Mouse (Mus musculus) myocyte (in vitro differentiated cells): ENCODE data around the gene Serinc5. TPM values are rescaled to one million over a fixed set of nuclear protein-coding genes. Genes with fewer than 3 reads are reported as not detected.
"Not testable (repeated sequence)": the region's sequence is repeated elsewhere in the genome, so short reads cannot be mapped to it uniquely, and the experiment has no call there.

Experiments used
- H3K27me3 ChIP-seq: one replicate; pipeline ENCODE4 v1.6.1; 2011; ENCODE audit not compliant: control insufficient read depth, insufficient read depth, insufficient read length
- H3K36me3 ChIP-seq: one replicate; pipeline ENCODE4 v1.6.1; 2011; ENCODE audit not compliant: control insufficient read depth, insufficient read depth
- H3K4me2 ChIP-seq: one replicate; pipeline ENCODE4 v1.6.1; 2011; ENCODE audit warnings: low read depth, control low read depth
- H3K4me3 ChIP-seq: one replicate; pipeline ENCODE4 v1.5.1; 2011; ENCODE audit warnings: mild to moderate bottlenecking, control low read depth, moderate library complexity
- H3K79me2 ChIP-seq: one replicate; pipeline ENCODE4 v1.6.1; 2011; ENCODE audit not compliant: control insufficient read depth, insufficient read depth
- H3ac ChIP-seq: one replicate; pipeline ENCODE4 v1.6.1; 2011; ENCODE audit not compliant: control insufficient read depth, insufficient read length
- CEBPB ChIP-seq: IDR thresholded peaks from 2 replicates; pipeline ENCODE4 v1.6.1; 2011; ENCODE audit warnings: mild to moderate bottlenecking, moderate library complexity; ENCODE audit not compliant: poor library complexity, insufficient read depth, severe bottlenecking
- E2F4 ChIP-seq: IDR thresholded peaks from one replicate; pipeline ENCODE4 v1.6.1; 2011; ENCODE audit warnings: mild to moderate bottlenecking, control low read depth, moderate library complexity; ENCODE audit not compliant: insufficient read depth
- MAX ChIP-seq: IDR thresholded peaks from one replicate; pipeline ENCODE4 v1.6.1; 2011; ENCODE audit warnings: low read depth, mild to moderate bottlenecking, control low read depth
- MYOD1 ChIP-seq, 3 experiments: IDR thresholded peaks; one replicate each; pipeline ENCODE4 v1.6.1; 2011; ENCODE audit warnings: control low read depth in 2 of 3, low read depth in 2 of 3, mild to moderate bottlenecking in 2 of 3, moderate library complexity in 1 of 3; ENCODE audit not compliant: insufficient read length in 2 of 3, control insufficient read depth in 1 of 3
- MYOG ChIP-seq, 3 experiments: IDR thresholded peaks; one replicate each; pipeline ENCODE4 v1.6.1; 2011; ENCODE audit warnings: control low read depth in 2 of 3, low read depth in 2 of 3, mild to moderate bottlenecking in 2 of 3; ENCODE audit not compliant: insufficient read length in 2 of 3, control insufficient read depth in 1 of 3, insufficient read depth in 1 of 3
- POLR2A ChIP-seq: IDR thresholded peaks from one replicate; pipeline ENCODE4 v1.6.1; 2011; ENCODE audit warnings: low read depth, mild to moderate bottlenecking, control low read depth, moderate library complexity; ENCODE audit not compliant: insufficient read length
- POLR2AphosphoS2 ChIP-seq: IDR thresholded peaks from one replicate; pipeline ENCODE4 v1.6.1; 2011; ENCODE audit warnings: low read depth, control low read depth; ENCODE audit not compliant: insufficient read length
- REST ChIP-seq: IDR thresholded peaks from one replicate; pipeline ENCODE4 v1.6.1; 2011; ENCODE audit warnings: mild to moderate bottlenecking, control low read depth, moderate library complexity; ENCODE audit not compliant: insufficient read depth, insufficient read length
- SRF ChIP-seq: IDR thresholded peaks from one replicate; pipeline ENCODE4 v1.6.1; 2011; ENCODE audit warnings: low read depth; ENCODE audit not compliant: control insufficient read depth, insufficient read length
- TCF12 ChIP-seq: IDR thresholded peaks from one replicate; pipeline ENCODE4 v1.6.1; 2011; ENCODE audit warnings: mild to moderate bottlenecking, control low read depth; ENCODE audit not compliant: poor library complexity, insufficient read depth, severe bottlenecking
- TCF3 ChIP-seq: IDR thresholded peaks from one replicate; pipeline ENCODE4 v1.6.1; 2011; ENCODE audit warnings: low read depth, control low read depth; ENCODE audit not compliant: insufficient read length
- USF1 ChIP-seq: IDR thresholded peaks from one replicate; pipeline ENCODE4 v1.6.1; 2011; ENCODE audit warnings: low read depth, mild to moderate bottlenecking, control low read depth, moderate library complexity
- polyA plus RNA-seq: library from polyadenylated mRNA; unstranded; fragments of >200 nt; fragmentation: generic; extraction: Trizol; gene quantifications from one replicate; pipeline ENCODE4 v1.2.1, GENCODE M21; 2012; ENCODE audit warnings: missing spikeins

Serinc5 gene
- polyA plus RNA-seq, 1 experiment, result 5.4 TPM

DNA sequence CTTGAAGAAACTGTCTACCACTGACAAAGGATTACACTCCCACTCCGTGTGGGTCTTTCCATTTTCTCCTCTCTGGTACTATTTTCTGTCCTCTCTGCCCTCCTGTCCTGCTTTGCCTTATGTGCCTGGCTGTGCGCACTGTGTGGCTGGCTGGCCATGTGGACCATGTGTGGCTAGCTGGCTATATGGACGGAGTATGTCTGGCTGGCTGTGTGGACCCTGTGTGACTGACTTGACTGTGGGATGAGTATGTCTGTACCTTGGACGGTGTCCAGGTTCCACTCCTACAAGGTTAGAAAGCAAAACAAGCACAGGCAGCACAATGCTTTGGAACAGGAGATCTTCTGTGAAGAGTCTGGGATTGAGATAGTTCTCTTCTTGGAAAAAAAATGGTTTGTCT, 74.4 kb downstream of the Serinc5 start:
- H3K4me3 ChIP-seq, result no peak overlapping the region
- H3K27me3 ChIP-seq, result no peaks in the 10 kb centered on the region
- no peak overlapping the region for H3ac ChIP-seq
- TF ChIP-seq E2F4 (no peak), REST (no peak), POLR2AphosphoS2 (no peak), POLR2A (no peak), USF1 (no peak), MYOD1 (IDR thresholded peaks at IDR 0.05; ENCODE audit: control insufficient read depth in 1 of 3, insufficient read length in 2 of 3, low read depth in 2 of 3) (no peak), TCF3 (no peak)
- no peaks in the 10 kb centered on the region for H3K79me2 ChIP-seq
- H3K4me2 ChIP-seq, result no peak overlapping the region
- H3K36me3 ChIP-seq, result no peaks in the 10 kb centered on the region

GRCm38 (mm10) chr13:92687151-92687550, 76.3 kb downstream of the Serinc5 start:
- not testable (repeated sequence) for H3K27me3 ChIP-seq, H3K36me3 ChIP-seq, H3ac ChIP-seq, H3K4me3 ChIP-seq, H3K4me2 ChIP-seq, H3K79me2 ChIP-seq

DNA sequence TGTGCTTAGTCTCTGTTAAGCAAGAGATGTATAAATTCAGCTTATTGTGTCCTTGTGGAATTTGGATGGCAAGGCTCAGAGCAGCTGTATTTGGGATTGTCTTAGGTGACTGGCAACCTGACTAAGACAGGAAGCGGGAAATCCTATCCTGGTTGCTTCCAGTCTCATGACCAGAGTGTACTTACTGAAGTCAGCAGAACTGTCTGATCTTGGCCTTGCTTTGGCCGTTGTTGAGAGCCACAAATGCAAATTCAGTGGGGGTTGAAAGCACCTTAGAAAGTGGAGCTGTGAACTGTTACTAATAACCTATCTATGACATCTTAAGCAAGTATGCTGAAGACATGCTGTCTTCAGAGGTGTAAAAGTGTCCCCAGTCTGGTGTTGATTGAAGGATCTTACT, 78.2 kb downstream of the Serinc5 start:
- Histone ChIP-seq H3K4me3 (no peak overlapping the region), H3K4me2 (no peak overlapping the region), H3ac (no peak overlapping the region), H3K36me3 (no peaks in the 10 kb centered on the region), H3K79me2 (no peaks in the 10 kb centered on the region), H3K27me3 (no peaks in the 10 kb centered on the region)
- no peak for TF ChIP-seq MAX
- TF ChIP-seq POLR2AphosphoS2, result no peak
- TF ChIP-seq E2F4, result no peak
- TF ChIP-seq TCF12, result no peak
- TF ChIP-seq USF1, result no peak
- no peak for TF ChIP-seq MYOD1 (IDR thresholded peaks at IDR 0.05; ENCODE audit: control insufficient read depth in 1 of 3, insufficient read length in 2 of 3, low read depth in 2 of 3)
- no peak for TF ChIP-seq POLR2A
- no peak for TF ChIP-seq CEBPB
- TF ChIP-seq REST, result no peak
- no peak for TF ChIP-seq TCF3
- no peak for TF ChIP-seq MYOG (IDR thresholded peaks at IDR 0.05; ENCODE audit: control insufficient read depth in 1 of 3, insufficient read depth in 1 of 3, insufficient read length in 2 of 3, low read depth in 2 of 3)
- TF ChIP-seq SRF, result no peak

GRCm38 (mm10) chr13:92693866-92694550, 83.1 kb downstream of the Serinc5 start:
- TF ChIP-seq POLR2AphosphoS2, result no peak
- TF ChIP-seq MYOG (IDR thresholded peaks at IDR 0.05; ENCODE audit: control insufficient read depth in 1 of 3, insufficient read depth in 1 of 3, insufficient read length in 2 of 3, low read depth in 2 of 3), result no peak
- TF ChIP-seq SRF, result no peak
- TF ChIP-seq MYOD1 (IDR thresholded peaks at IDR 0.05; ENCODE audit: control insufficient read depth in 1 of 3, insufficient read length in 2 of 3, low read depth in 2 of 3), result no peak
- no peak for TF ChIP-seq TCF12
- TF ChIP-seq CEBPB, result no peak
- no peak for TF ChIP-seq TCF3
- H3K4me3 ChIP-seq, result no peak overlapping the region

GRCm38 (mm10) chr13:92696491-92696939, 85.6 kb downstream of the Serinc5 start:
- TF ChIP-seq TCF3 (no peak), MAX (no peak)
- no peaks in the 10 kb centered on the region for H3K27me3 ChIP-seq

More at GRCm38 (mm10) chr13:92693866-92694550, 83.1 kb downstream of the Serinc5 start:
- Histone ChIP-seq H3K4me2 (no peak overlapping the region), H3ac (no peak overlapping the region), H3K27me3 (no peaks in the 10 kb centered on the region), H3K79me2 (no peaks in the 10 kb centered on the region), H3K36me3 (no peaks in the 10 kb centered on the region)

GRCm38 (mm10) chr13:92697141-92697540, 86.2 kb downstream of the Serinc5 start:
- H3K36me3 ChIP-seq, result no peaks in the 10 kb centered on the region
- H3K79me2 ChIP-seq, result no peaks in the 10 kb centered on the region
- TF ChIP-seq TCF12, result no peak
- no peak for TF ChIP-seq REST
- no peak for TF ChIP-seq MYOD1 (IDR thresholded peaks at IDR 0.05; ENCODE audit: control insufficient read depth in 1 of 3, insufficient read length in 2 of 3, low read depth in 2 of 3)
- no peak for TF ChIP-seq USF1
- no peak for TF ChIP-seq MYOG (IDR thresholded peaks at IDR 0.05; ENCODE audit: control insufficient read depth in 1 of 3, insufficient read depth in 1 of 3, insufficient read length in 2 of 3, low read depth in 2 of 3)
- no peak for TF ChIP-seq MAX
- H3K4me3 ChIP-seq, result no peak overlapping the region
- no peak overlapping the region for H3K4me2 ChIP-seq
- no peaks in the 10 kb centered on the region for H3K27me3 ChIP-seq
- no peak overlapping the region for H3ac ChIP-seq

More at GRCm38 (mm10) chr13:92696491-92696939, 85.6 kb downstream of the Serinc5 start:
- no peak overlapping the region for H3ac ChIP-seq
- no peak overlapping the region for H3K4me3 ChIP-seq
- no peaks in the 10 kb centered on the region for H3K36me3 ChIP-seq
- H3K4me2 ChIP-seq, result no peak overlapping the region
- no peaks in the 10 kb centered on the region for H3K79me2 ChIP-seq
